9 mouse cellular contexts compared by ENCODE assay signal in genomic region chr17:31039626-31040025, GRCm38 (mm10). TPM values are rescaled to one million over a fixed set of nuclear protein-coding genes. Genes with fewer than 3 reads are reported as not detected.
DNase-seq lines count a peak whose midpoint lies in the region.
"Had no signal": no experiment of that assay in that cellular context is flagged by ENCODE, and none has a peak within 500 bp of the region (broad histone marks: within the 10 kb centered on the region; RNA-seq: fewer than 3 reads in every experiment).

No protein-coding gene starts in this region.

- H3K27ac ChIP-seq in macrophage, result peak overlapping the region; percentile 99

- WGBS in macrophage (ENCODE audit: missing documents), result 1% methylated on average over 7 of the region's 7 CpGs

- H3K79me2 ChIP-seq in macrophage (ENCODE audit: inconsistent target), result no peaks in the 10 kb centered on the region

- H3K36me3 ChIP-seq in macrophage (ENCODE audit: inconsistent target), result no peaks in the 10 kb centered on the region

- DNase-seq in thymus, postnatal 0 days (ENCODE audit: low spot score), result peak; percentile 62
- DNase-seq in thymus, adult 18-20 months, result no peak
- DNase-seq in brain, adult 2 months (ENCODE audit: low read depth, low spot score), result peak; percentile 45
- no peak for DNase-seq in cerebellum, adult 11 months
- DNase-seq in frontal cortex, adult 2 months (ENCODE audit: extremely low spot score in 1 of 2, low spot score in 1 of 2), result no peak
- DNase-seq in cerebellum, postnatal 10 days, result no peak
- DNase-seq: embryo, embryonic 11 days; heart, postnatal 36 days had no signal

- no peak overlapping the region for H3K4me3 ChIP-seq in macrophage (ENCODE audit: inconsistent target)

RNA-seq across cellular contexts. Expression of gene Abcg1, which starts 17.8 kb away (rescaled TPM):
- polyA plus RNA-seq in thymus, postnatal 0 days (2015; fragmentation: Nextera tagmentation; extraction: Ambion mirVana), result 36.7 and 49.0 TPM in 2 replicates
- 100 to 1,000 TPM in 22 of 26 experiments, 10 to 100 TPM in 4; 45.0 to 348 (median 216) TPM for total RNA-seq in macrophage (2018; cell fraction: chromatin; rRNA removed)
- 100 to 1,000 TPM; 113 to 311 (median 211) TPM for total RNA-seq in macrophage (2018; cell fraction: cytosol; rRNA removed)
- total RNA-seq in macrophage (2018; cell fraction: nucleus; rRNA removed), result 100 to 1,000 TPM in 19 of 26 experiments, 10 to 100 TPM in 7; 53.9 to 293 (median 194) TPM
- polyA plus RNA-seq in macrophage (2018), result 23.2 to 132 TPM (median 107 TPM) in 3 replicates
- polyA plus RNA-seq in frontal cortex, adult 2 months (2012; rRNA removed), result 29.5 and 29.6 TPM in 2 replicates

Comparison
In these comparisons a context has a peak if more than half of its experiments do, and no peak if none do; other contexts are left out.
1. DNase-seq: peak in thymus, postnatal 0 days (single experiment) and brain, adult 2 months (single experiment); none in thymus, adult 18-20 months (0 of 2), cerebellum, adult 11 months (single experiment), frontal cortex, adult 2 months (0 of 2) and cerebellum, postnatal 10 days (0 of 2).